Mouse (Mus musculus): ENCODE measurements around the gene Caly.

DNA sequence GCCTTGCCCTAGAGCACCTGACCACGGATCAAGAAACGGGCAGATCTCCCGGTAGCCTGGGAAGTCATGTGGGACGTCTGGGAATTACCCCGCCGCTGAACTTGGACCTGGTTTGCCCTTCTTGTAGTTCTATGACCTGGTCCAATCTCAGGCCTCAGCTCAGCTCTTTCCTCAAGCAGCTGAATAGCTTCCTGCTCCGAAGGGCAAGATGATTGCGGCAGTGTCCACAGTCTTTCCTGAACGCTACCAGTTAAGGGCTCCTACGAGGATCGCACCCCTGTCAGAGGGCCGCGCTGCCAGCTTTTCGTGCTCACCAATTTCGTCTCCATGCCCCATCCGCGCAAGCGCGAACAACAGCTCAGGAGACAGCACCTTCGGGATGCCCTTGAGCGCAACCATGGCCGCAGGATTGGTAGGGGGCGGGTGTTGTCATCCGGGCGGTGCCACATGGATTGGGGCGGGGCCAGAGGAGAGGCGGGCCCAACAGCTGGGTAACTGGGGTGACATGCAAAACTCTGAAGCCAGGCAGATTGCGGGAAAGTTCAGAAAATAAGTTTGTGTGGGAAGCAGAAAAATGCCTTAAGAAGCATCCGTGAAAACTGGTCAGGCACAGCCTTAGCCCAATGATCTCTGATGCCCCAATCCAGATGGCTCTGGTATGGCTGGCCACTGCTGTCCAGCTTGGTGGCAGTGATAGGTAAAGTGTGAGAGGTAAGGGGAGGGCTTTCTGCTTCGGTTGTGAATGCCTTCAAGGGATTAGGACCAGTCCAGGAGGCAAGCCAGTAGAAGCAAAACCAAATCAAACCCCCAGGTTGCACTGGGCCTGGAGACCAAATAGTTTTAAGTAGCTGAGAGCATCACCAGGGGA lies 19.9 kb upstream of the Caly start, which contains the start of gene Fuom:
- TF ChIP-seq POLR2A (IDR thresholded peaks at IDR 0.05; ENCODE audit: insufficient read depth, low read depth, low read length) (peak; percentile 72), CTCF (IDR thresholded peaks at IDR 0.05; ENCODE audit: insufficient read depth, low read depth, low read length) (no peak)
